Mouse (Mus musculus) MEL (cell line): ENCODE measurements around the gene 1700024G13Rik. TPM values are rescaled to one million over a fixed set of nuclear protein-coding genes. Genes with fewer than 3 reads are reported as not detected.
"Not testable (repeated sequence)": the region's sequence is repeated elsewhere in the genome, so short reads cannot be mapped to it uniquely, and the experiment has no call there.

ENCODE experiments used
- DNase-seq: peaks from one replicate; pipeline ENCODE4 v3.0.0; 2011; ENCODE audit warnings: low read depth, low spot score
- H3K27ac ChIP-seq: 2 replicates; pipeline ENCODE4 v1.5.1; 2012; ENCODE audit warnings: low read depth, mild to moderate bottlenecking, control low read depth, low read length, moderate library complexity; ENCODE audit not compliant: control insufficient read depth
- H3K27me3 ChIP-seq, 2 experiments: fragments of 150-350 bp in 1 of 2; sonication (generic) in 1 of 2; 2 replicates each; pipeline ENCODE4 v1.6.1; 2012; ENCODE audit warnings: low read length in 2 of 2, mild to moderate bottlenecking in 2 of 2, improper control_type of control experiment in 1 of 2, moderate library complexity in 1 of 2; ENCODE audit not compliant: insufficient read depth in 2 of 2, control insufficient read depth in 1 of 2
- H3K36me3 ChIP-seq, 2 experiments: 2 replicates each; pipeline ENCODE4 v1.6.1; 2012 to 2014; ENCODE audit warnings: low read length in 2 of 2, improper control_type of control experiment in 1 of 2, inconsistent platforms in 1 of 2, mild to moderate bottlenecking in 1 of 2; ENCODE audit not compliant: insufficient read depth in 2 of 2, control insufficient read depth in 1 of 2
- H3K4me1 ChIP-seq, 2 experiments: fragments of 150-350 bp in 1 of 2; sonication (generic) in 1 of 2; 2 replicates each; pipeline ENCODE4 v1.6.1; 2012; ENCODE audit warnings: low read length in 2 of 2, improper control_type of control experiment in 1 of 2, mild to moderate bottlenecking in 1 of 2; ENCODE audit not compliant: insufficient read depth in 2 of 2, control insufficient read depth in 1 of 2
- H3K4me3 ChIP-seq, 2 experiments: fragments of 150-350 bp in 1 of 2; sonication (generic) in 1 of 2; 2 replicates each; pipeline ENCODE4 v1.5.1; 2012; ENCODE audit warnings: low read depth in 2 of 2, low read length in 2 of 2, mild to moderate bottlenecking in 2 of 2, moderate library complexity in 2 of 2, control low read depth in 1 of 2, improper control_type of control experiment in 1 of 2; ENCODE audit not compliant: control insufficient read depth in 1 of 2, insufficient read depth in 1 of 2
- H3K79me2 ChIP-seq: 2 replicates; pipeline ENCODE4 v1.6.1; 2012; ENCODE audit warnings: mild to moderate bottlenecking, low read length, moderate library complexity; ENCODE audit not compliant: control insufficient read depth, poor library complexity, insufficient read depth
- H3K9ac ChIP-seq: 2 replicates; pipeline ENCODE4 v1.6.1; 2012; ENCODE audit warnings: low read depth, mild to moderate bottlenecking, control low read depth, low read length, moderate library complexity; ENCODE audit not compliant: control insufficient read depth, poor library complexity, severe bottlenecking
- H3K9me3 ChIP-seq: fragments of 150-350 bp; sonication (generic); replicated peaks from 2 replicates; pipeline ENCODE4 v1.6.1; 2012; ENCODE audit warnings: mild to moderate bottlenecking, low read length, improper control_type of control experiment, moderate library complexity; ENCODE audit not compliant: insufficient read depth
- BHLHE40 ChIP-seq: IDR thresholded peaks from 2 replicates; pipeline ENCODE4 v1.6.1; 2012; ENCODE audit warnings: low read depth, mild to moderate bottlenecking, inconsistent platforms, low read length, improper control_type of control experiment, borderline replicate concordance
- CHD2 ChIP-seq: IDR thresholded peaks from 2 replicates; pipeline ENCODE4 v1.6.1; 2011; ENCODE audit warnings: low read length, improper control_type of control experiment
- CTCF ChIP-seq, 3 experiments: IDR thresholded peaks in 2 of 3; conservative IDR thresholded peaks in 1 of 3; 2 replicates each; pipeline ENCODE4 v1.5.1; 2011 to 2012; ENCODE audit warnings: low read length in 3 of 3, low read depth in 2 of 3, mild to moderate bottlenecking in 2 of 3, improper control_type of control experiment in 1 of 3, inconsistent platforms in 1 of 3, mixed read lengths in 1 of 3, moderate library complexity in 1 of 3; ENCODE audit not compliant: control insufficient read depth in 1 of 3, insufficient read depth in 1 of 3, poor library complexity in 1 of 3, severe bottlenecking in 1 of 3
- E2F4 ChIP-seq: IDR thresholded peaks from 2 replicates; pipeline ENCODE4 v1.6.1; 2011; ENCODE audit warnings: low read depth, low read length, improper control_type of control experiment, borderline replicate concordance
- ELF1 ChIP-seq: IDR thresholded peaks from 2 replicates; pipeline ENCODE4 v1.6.1; 2014; ENCODE audit warnings: low read depth, mild to moderate bottlenecking, inconsistent platforms, low read length, improper control_type of control experiment, moderate library complexity
- ETS1 ChIP-seq: IDR thresholded peaks from 2 replicates; pipeline ENCODE4 v1.6.1; 2012; ENCODE audit warnings: low read depth, mild to moderate bottlenecking, inconsistent platforms, low read length, improper control_type of control experiment, moderate library complexity
- GABPA ChIP-seq: IDR thresholded peaks from 2 replicates; pipeline ENCODE4 v1.6.1; 2012; ENCODE audit warnings: low read depth, mild to moderate bottlenecking, inconsistent platforms, low read length, improper control_type of control experiment, moderate library complexity
- GATA1 ChIP-seq: IDR thresholded peaks from 2 replicates; pipeline ENCODE4 v1.6.1; 2011; ENCODE audit warnings: low read depth, low read length, improper control_type of control experiment
- JUND ChIP-seq: IDR thresholded peaks from 2 replicates; pipeline ENCODE4 v1.6.1; 2011; ENCODE audit warnings: low read depth, mild to moderate bottlenecking, improper control_type of control experiment, low read length
- MAFK ChIP-seq: IDR thresholded peaks from 2 replicates; pipeline ENCODE4 v1.6.1; 2011; ENCODE audit warnings: low read depth, mild to moderate bottlenecking, low read length, improper control_type of control experiment, borderline replicate concordance
- MAX ChIP-seq: IDR thresholded peaks from 2 replicates; pipeline ENCODE4 v1.6.1; 2011; ENCODE audit warnings: low read length, improper control_type of control experiment
- MAZ ChIP-seq: IDR thresholded peaks from 2 replicates; pipeline ENCODE4 v1.6.1; 2012; ENCODE audit warnings: low read depth, mild to moderate bottlenecking, inconsistent platforms, low read length, improper control_type of control experiment
- MYC ChIP-seq: IDR thresholded peaks from 2 replicates; pipeline ENCODE4 v1.6.1; 2011; ENCODE audit warnings: low read depth, mild to moderate bottlenecking, low read length, improper control_type of control experiment, moderate library complexity
- NELFE ChIP-seq: IDR thresholded peaks from 2 replicates; pipeline ENCODE4 v1.6.1; 2011; ENCODE audit warnings: low read depth, low read length, improper control_type of control experiment
- POLR2AphosphoS2 ChIP-seq: IDR thresholded peaks from 2 replicates; pipeline ENCODE4 v1.6.1; 2011; ENCODE audit warnings: low read length, improper control_type of control experiment
- POLR2AphosphoS5 ChIP-seq: IDR thresholded peaks from 2 replicates; pipeline ENCODE4 v1.6.1; 2012; ENCODE audit warnings: low read depth, borderline replicate concordance, mild to moderate bottlenecking, inconsistent platforms, low read length, moderate library complexity, mixed read lengths
- RCOR1 ChIP-seq: IDR thresholded peaks from 2 replicates; pipeline ENCODE4 v1.6.1; 2012; ENCODE audit warnings: low read depth, mild to moderate bottlenecking, inconsistent platforms, low read length, improper control_type of control experiment
- TAL1 ChIP-seq: IDR thresholded peaks from 2 replicates; pipeline ENCODE4 v1.6.1; 2012; ENCODE audit warnings: mild to moderate bottlenecking, inconsistent platforms, low read length, moderate library complexity, mixed read lengths
- TBP ChIP-seq: IDR thresholded peaks from 2 replicates; pipeline ENCODE4 v1.8.0; 2011; ENCODE audit warnings: low read depth, low read length, improper control_type of control experiment
- UBTF ChIP-seq: IDR thresholded peaks from 2 replicates; pipeline ENCODE4 v1.6.1; 2012; ENCODE audit warnings: low read depth, mild to moderate bottlenecking, inconsistent platforms, low read length, improper control_type of control experiment, moderate library complexity, borderline replicate concordance; ENCODE audit not compliant: insufficient read depth
- USF1 ChIP-seq: IDR thresholded peaks from 2 replicates; pipeline ENCODE4 v1.6.1; 2014; ENCODE audit warnings: low read depth, mild to moderate bottlenecking, inconsistent platforms, low read length, improper control_type of control experiment, moderate library complexity
- ZC3H11A ChIP-seq: IDR thresholded peaks from 2 replicates; pipeline ENCODE4 v1.6.1; 2012; ENCODE audit warnings: low read depth, mild to moderate bottlenecking, inconsistent platforms, low read length, improper control_type of control experiment
- ZKSCAN1 ChIP-seq: IDR thresholded peaks from 2 replicates; pipeline ENCODE4 v1.6.1; 2012; ENCODE audit warnings: low read depth, mild to moderate bottlenecking, inconsistent platforms, low read length, improper control_type of control experiment, moderate library complexity
- ZNF384 ChIP-seq: IDR thresholded peaks from 2 replicates; pipeline ENCODE4 v1.6.1; 2012; ENCODE audit warnings: low read depth, mild to moderate bottlenecking, inconsistent platforms, low read length, improper control_type of control experiment
- polyA plus RNA-seq, 2 experiments: library from polyadenylated mRNA; stranded (reverse) in 1 of 2; unstranded in 1 of 2; fragments of >175 nt in 1 of 2; fragments of >200 nt in 1 of 2; gene quantifications; 2 replicates each; pipeline versions ENCODE4 v1.2.1 to v1.2.4; 2012; ENCODE audit warnings: low replicate concordance in 2 of 2, low read depth in 1 of 2; ENCODE audit not compliant: insufficient read length in 2 of 2, insufficient read depth in 1 of 2, missing spikeins in 1 of 2
- total RNA-seq: library from RNA; depleted of rRNA; stranded (reverse); fragments of 300-350 nt; gene quantifications from 2 replicates; pipeline ENCODE4 v1.2.3, GENCODE M21; 2012

1700024G13Rik gene
- total and polyA plus RNA-seq, 3 experiments = not detected

DNA sequence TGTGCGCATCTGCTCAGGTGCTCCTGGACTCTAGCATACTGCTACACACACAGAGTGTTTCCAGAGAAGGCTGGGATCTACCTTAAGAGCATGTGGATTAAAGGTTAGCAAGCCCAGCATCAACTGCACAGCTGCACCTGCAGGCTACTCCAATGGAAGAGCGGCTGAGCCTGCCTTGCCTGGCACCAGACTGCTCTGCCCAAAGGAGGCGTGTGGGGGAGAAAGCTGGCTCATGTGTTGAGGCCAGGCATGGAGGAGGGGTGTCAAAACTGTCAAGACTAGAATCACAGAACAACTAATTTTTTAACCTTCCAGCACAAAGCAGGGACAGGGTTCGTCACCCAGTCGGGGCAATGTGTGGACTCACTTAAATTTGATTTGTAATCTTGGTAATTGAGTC, 23.9 kb upstream of the 1700024G13Rik start:
- peaks cover 3% of the 10 kb centered on the region in 2 experiments; a peak in 1 of 4 replicates for H3K27me3 ChIP-seq
- TF ChIP-seq GABPA (no peak), CHD2 (no peak), USF1 (no peak), ELF1 (no peak), NELFE (no peak), RCOR1 (no peak), POLR2AphosphoS5 (no peak), TAL1 (no peak), UBTF (no peak), CTCF (IDR thresholded peaks at IDR 0.05 in 2 of 3, conservative IDR thresholded peaks at IDR 0.05 in 1 of 3; ENCODE audit: control insufficient read depth in 1 of 3, insufficient read depth in 1 of 3, low read depth in 2 of 3, low read length in 3 of 3, poor library complexity in 1 of 3, severe bottlenecking in 1 of 3) (no peak), MYC (no peak), JUND (no peak), ZNF384 (no peak), ZC3H11A (no peak), POLR2AphosphoS2 (no peak)
- no peaks in the 10 kb centered on the region for H3K9me3 ChIP-seq
- no peaks in the 10 kb centered on the region for H3K4me1 ChIP-seq
- no peaks in the 10 kb centered on the region for H3K79me2 ChIP-seq
- no peaks in the 10 kb centered on the region for H3K36me3 ChIP-seq
- H3K9ac ChIP-seq = no peak overlapping the region
- no peak overlapping the region for H3K27ac ChIP-seq
- H3K4me3 ChIP-seq = no peak overlapping the region
- no peak for DNase-seq

DNA sequence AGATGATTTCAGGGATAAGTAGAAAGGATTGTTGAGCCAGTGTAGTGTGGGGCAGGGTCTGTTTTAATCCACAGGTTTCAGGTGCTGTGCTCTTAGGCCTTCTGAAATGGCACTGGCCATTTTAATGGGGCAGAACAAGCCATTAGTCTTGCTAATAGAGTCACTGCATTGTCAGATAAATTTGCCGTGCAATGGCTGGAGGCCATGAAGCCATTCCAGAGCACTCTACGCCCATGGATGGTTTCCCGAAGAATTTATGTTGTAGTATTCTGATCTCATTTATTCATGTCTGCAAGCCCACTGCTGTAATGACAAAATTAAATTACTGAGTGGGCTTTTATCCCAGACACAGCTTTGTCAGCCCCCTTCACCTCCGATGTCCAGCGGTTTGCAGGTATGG, 21.9 kb upstream of the 1700024G13Rik start:
- no peak overlapping the region for H3K27ac ChIP-seq
- no peak overlapping the region for H3K4me3 ChIP-seq
- no peaks in the 10 kb centered on the region for H3K79me2 ChIP-seq
- DNase-seq = no peak
- TF ChIP-seq MAX (no peak), MAZ (no peak), ZKSCAN1 (no peak), POLR2AphosphoS2 (no peak), E2F4 (no peak), ZC3H11A (no peak), BHLHE40 (no peak), ELF1 (no peak), TBP (no peak), GATA1 (no peak), MAFK (no peak), ETS1 (no peak), NELFE (no peak)
- TF ChIP-seq, all 39 proteins: peak for 0
- Histone ChIP-seq H3K9ac (no peak overlapping the region), H3K4me1 (no peaks in the 10 kb centered on the region), H3K36me3 (no peaks in the 10 kb centered on the region), H3K9me3 (no peaks in the 10 kb centered on the region), H3K27me3 (peaks cover 3 to 4% of the 10 kb centered on the region in 2 experiments; a peak in 1 of 4 replicates)

DNA sequence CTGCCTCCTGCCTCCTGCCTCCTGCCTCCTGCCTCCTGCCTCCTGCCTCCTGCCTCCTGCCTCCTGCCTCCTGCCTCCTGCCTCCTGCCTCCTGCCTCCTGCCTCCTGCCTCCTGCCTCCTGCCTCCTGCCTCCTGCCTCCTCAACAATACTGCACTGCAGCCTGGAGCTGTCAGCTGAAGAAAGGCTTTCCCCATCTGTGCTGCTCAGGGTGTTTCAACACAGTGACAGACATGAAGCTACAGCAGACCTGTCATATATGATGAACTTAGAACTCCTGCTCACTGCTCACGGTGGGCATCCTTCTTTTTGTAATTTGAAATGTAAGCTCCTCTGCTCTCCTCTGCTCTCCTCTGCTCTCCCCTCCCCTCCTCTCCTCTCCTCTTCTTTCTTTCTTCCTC, 17.2 kb upstream of the 1700024G13Rik start:
- not testable (repeated sequence) for H3K27me3 ChIP-seq, H3K36me3 ChIP-seq, H3K79me2 ChIP-seq, H3K4me3 ChIP-seq, H3K9me3 ChIP-seq, H3K27ac ChIP-seq, DNase-seq, H3K4me1 ChIP-seq, H3K9ac ChIP-seq
